Mouse (Mus musculus) megakaryocyte, embryonic 14.5 days (primary cell): ENCODE data around the gene Klhl29.

Experiments
- FLI1 ChIP-seq: IDR thresholded peaks from 2 replicates; pipeline ENCODE4 v1.6.1; 2012; ENCODE audit warnings: low read length, inconsistent platforms, mixed read lengths
- GATA1 ChIP-seq: IDR thresholded peaks from 3 replicates; pipeline ENCODE4 v1.6.1; 2012; ENCODE audit warnings: mixed read lengths, low read length, inconsistent platforms, borderline replicate concordance

DNA sequence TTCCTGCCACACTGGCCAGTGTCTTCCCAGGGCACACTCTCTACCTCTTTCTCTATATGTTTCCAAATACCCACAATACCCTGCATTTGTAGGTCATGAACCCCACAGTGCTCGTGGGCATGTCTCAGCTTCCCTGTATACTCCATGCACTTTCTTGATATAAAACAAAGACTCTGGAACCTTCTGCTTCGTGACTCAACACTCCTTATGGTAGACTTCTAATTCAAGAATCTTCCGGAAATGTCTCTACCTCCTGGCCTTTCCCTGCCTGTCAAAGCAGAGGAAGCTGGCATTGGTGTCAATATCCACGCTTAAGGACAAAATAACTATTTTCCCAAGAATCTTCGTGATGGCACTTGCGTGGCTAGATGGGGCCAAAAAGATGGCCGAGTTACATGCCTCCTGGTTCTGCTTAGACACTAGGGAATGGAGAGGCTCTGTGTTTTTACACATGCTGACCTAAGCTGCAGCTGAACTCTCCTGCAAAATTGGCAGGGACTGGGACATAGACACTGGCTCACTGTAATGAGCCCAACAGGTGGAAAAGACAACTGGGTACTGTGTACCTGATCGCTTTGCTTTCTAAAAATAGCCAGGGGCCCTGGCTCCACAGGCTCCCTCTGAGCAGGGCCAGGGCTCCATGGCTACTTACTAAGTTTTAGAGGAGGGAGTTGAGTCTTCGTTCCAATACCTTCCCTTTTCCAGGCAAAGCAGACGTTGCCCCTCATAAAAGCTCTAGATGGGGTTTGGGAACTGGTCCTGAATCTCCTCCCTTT, 130.9 kb downstream of the Klhl29 start:
- no peak for TF ChIP-seq GATA1
- TF ChIP-seq FLI1 = no peak
